Mouse (Mus musculus) MN1 (cell line): ENCODE measurements around the gene Zfp964.
"Not testable (repeated sequence)": the region's sequence is repeated elsewhere in the genome, so short reads cannot be mapped to it uniquely, and the experiment has no call there.

ENCODE experiments used
- DNase-seq: peaks from one replicate; pipeline ENCODE4 v3.0.0-alpha.2; 2016; ENCODE audit warnings: low spot score

Gene Zfp964

DNA sequence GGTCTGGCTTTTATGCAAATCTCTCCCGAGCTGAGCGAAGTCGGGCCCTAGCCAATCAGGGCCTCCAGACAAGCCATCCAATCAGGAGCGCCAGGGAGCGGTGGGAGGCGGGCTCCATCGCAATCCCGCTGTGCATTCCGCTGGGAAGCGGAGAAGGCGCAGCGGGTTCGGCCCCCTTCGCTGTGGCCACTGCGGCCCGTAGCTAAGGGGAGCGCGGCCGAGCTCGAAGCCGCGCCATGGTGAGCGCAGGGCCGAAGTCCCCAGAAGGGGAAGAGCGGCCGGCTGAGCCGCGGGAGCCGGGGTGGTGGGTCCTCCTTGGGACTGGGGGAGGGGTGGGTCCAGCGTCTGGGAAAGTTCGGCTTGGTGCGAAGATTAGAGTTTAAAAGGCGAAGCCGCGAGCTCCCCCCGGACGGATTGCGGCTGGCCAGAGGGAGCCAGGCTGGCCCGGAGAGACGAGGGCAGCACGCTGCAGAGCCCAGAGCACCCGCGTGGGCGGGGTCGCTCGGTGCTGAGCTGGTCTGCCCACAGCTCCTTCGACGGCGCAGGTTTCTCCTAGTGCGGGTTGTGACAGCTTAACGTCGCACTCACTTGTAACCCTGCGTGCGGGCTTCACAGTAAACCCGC, at the start of gene Zfp964:
Gene Zfp964 (plus strand): TSS at position 122 of the 624 bp plus-strand sequence.
- DNase-seq, result peak; percentile 98

GRCm38 (mm10) chr8:69614687-69615086, 39.6 kb upstream of the Zfp964 start:
- no peak for DNase-seq

GRCm38 (mm10) chr8:69618078-69618477, 36.2 kb upstream of the Zfp964 start:
- no peak for DNase-seq

DNA sequence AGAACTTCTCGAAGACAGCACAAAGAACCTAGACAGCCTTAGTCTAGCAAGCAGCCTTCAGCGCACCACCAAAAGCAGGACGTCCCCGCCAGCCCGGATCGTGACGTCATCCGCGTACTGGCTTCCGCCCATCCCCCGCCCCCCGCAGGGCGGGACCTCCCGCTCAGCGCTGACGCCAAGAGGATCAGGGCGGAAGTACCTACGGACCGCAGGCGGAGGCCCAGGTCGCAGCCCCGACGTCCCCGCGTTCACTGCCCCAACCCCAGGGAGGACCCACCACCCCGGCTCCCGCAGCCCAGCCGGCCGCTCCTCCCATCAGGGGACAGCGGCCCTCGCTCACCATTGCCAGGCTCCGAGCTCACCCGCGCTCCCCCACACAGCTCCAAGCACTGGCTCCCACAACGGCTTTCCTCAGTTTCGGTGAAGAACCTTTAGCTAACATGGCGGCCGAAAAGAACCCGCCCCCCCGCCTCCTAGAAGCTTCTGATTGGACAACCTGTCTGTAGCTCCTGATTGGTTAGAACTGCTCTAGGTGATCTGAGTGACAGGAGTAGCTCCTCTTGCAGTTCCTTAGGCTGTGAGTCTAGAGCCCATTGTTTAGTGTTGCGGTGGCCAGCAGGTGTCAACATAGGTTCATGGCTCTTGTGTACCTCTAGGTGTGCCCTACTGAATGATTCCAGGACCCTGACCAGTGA, 29.0 kb upstream of the Zfp964 start, which contains the start of gene Zfp868:
Gene Zfp868 (minus strand): TSS at position 454 of the 695 bp plus-strand sequence.
- DNase-seq, result peak; percentile 99

DNA sequence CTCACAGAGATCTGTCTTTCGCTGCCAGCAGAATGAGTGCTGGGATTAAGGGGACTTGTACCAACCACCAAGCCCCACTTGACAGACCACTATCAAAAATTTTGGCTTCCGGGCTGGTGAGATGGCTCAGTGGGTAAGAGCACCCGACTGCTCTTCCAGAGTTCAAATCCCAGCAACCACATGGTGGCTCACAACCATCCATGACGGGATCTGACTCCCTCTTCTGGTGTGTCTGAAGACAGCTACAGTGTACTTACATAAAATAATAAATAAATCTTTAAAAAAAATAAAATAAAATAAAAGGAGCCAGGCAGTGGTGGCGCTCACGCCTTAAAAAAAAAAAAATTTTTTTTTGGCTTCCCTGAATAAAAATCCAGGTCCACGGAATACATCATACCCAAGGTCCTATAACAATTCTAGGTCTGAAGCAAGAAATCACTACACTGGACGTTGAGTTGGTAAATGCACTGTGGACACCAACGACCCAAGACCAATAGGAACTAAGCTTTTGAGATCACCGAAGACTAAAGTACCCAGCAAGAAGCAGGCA, 396 bp upstream of the Zfp964 start:
- no peak for DNase-seq

- no peak for DNase-seq
Observed at GRCm38 (mm10) chr8:69661294-69661693, 7.0 kb downstream of the Zfp964 start.

GRCm38 (mm10) chr8:69665051-69665450, 10.8 kb downstream of the Zfp964 start:
- not testable (repeated sequence) for DNase-seq

GRCm38 (mm10) chr8:69701810-69702209, 47.5 kb downstream of the Zfp964 start:
- no peak for DNase-seq

DNA sequence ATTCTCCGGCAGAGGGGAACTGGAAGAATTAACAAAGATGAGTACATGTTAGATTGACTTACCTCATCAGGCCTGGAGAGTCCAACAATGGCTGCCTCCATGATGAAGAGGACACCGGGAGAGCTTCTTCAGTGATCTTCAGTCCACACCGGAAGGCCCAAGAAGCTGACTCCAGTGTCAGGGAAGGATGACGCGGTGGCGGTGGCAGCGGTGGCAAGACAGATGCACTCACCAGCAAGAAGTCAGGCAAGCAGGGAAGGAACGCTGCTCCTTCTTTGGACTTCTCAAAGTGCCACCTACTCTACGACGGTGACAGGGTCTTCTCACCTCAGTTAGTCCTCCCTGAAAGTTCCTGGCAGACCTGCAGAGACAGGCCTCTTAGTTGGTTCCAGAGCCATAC, 56.3 kb downstream of the Zfp964 start, which contains the start of gene Zfp869:
Gene Zfp869 (minus strand): TSS at position 101 of the 400 bp plus-strand sequence.
- not testable (repeated sequence) for DNase-seq

- peak; percentile 74 for DNase-seq
Observed at GRCm38 (mm10) chr8:69713516-69713915, 59.2 kb downstream of the Zfp964 start.

- DNase-seq, result no peak
Observed at GRCm38 (mm10) chr8:69715366-69715765, 61.1 kb downstream of the Zfp964 start.
